Mouse (Mus musculus): ENCODE data around the gene Sub1. TPM values are rescaled to one million over a fixed set of nuclear protein-coding genes. Genes with fewer than 3 reads are reported as not detected.

The Sub1 gene
- total RNA-seq, 2 experiments from 2014 or later, result 85.1 to 87.2 TPM

DNA sequence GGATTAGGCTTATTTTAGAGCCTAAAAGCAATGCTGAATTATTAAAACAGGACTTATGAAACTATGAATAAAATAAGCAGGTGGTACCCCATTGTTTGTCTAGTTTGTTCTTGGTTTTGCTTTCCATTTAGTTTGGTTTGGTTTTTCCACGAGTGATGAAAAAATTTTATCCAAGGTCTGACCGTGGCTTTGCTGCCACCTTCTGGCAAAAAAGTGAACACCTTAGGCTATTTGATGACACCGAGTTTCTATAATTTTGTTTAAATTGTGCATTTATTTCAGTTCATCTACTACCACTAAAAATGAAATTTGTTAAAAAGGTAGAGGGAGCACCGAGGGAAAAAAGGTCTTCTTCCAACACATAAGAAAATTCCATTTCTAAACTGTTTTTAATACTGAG is 30.4 kb downstream of the Sub1 start:
- DNase-seq, result peak; percentile 21 to 83

DNA sequence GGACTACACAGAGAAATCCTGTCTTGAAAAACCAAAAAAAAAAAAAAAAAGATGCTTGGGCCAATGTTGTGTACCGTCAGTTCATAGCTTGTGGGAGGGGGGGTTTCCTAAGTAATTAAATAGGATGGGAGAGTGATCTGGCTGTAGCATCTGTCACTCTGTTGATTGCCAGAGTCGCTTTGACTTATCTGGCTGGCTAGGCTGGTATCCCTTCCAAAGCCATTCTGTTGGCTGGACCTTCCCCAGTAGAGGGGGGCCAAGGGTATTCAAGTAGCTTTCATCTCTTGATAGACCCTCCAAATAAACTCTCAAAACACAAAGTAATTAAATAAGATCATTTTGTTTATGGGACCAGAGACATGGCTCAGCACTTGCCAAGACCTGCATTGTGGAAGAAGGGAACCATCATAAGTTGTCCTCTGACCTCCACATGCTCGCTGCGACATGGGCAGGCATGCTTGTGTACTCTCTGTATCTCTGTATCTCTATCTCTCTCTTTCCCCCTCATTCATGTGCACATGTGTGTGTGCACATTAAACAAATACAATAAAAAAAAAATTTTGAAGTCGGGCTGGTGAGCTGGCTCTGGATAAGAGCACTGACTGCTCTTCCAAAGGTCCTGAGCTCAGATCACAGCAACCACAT is 31.5 kb downstream of the Sub1 start:
- no peak for DNase-seq

DNA sequence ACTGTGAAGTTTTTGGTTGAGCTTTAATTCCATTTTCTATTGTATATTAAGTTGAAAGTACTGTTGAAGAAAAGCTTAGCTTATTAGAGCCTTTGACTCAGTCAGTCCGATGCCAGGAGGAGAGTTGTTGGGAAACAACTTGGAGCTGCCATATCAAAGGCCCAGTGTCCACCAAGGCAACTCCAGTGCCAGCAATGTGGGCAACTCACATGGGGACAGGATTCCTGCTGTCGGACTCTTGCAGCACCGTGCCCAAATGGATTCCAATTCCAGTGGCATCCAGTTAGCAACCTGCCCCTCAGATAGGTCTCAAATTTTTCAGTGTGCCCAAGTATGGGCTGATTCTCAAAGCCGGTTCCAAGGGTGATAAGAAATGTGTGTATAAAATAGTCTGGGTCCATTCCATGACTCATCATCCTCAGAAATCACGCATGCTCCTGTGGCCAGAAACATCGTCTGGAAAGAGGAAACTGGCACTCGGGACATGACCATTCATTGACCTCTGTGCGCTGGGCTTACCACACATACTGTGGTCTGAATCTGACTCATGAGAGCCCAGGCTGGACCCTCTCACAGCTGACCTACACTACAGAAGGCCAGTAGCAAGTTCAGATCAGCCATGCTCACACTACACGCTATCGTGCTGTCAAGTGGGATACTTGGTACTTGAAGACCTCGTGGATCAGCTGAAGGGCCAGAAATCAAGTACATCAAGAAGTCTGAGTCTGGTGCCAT is 32.8 kb downstream of the Sub1 start:
- no peak for DNase-seq

DNA sequence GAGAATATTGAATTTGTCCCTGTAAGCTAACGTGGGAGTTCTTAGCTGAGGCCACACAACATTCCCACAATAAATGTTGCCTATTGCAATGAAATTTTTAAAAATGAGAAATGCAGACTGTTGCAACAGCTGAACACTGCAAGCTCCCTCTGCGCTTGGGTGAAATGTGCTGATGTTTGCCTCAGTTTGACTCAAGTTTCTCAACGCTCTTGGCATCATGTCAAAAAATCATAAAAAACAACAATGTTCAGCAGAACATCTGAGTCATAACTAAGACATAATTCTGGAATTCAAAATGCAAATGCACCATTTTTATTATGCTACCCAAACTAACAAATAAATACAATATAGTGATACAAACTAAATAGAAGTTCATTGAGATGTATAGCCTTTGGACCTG is 37.1 kb downstream of the Sub1 start:
- DNase-seq, result no peak

DNA sequence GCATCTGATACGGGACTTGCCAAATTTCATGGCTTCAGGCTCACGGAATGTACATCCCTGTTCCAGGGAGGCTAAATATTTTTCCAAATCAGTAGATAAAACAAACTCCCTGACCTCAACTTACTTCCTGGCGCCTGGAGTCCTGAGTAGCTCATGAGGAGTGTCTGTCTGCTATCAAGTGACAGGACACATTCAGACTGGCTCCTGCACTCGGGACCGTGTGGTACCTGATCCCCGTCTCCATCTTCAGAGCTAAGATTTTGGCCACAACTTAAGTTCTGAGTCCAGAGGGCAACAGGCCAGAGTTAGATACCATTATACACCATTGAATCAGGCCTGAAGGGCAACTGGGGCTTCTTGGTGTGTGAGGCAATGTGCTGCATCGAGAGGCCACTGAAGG is 40.7 kb downstream of the Sub1 start:
- DNase-seq, result no peak

DNA sequence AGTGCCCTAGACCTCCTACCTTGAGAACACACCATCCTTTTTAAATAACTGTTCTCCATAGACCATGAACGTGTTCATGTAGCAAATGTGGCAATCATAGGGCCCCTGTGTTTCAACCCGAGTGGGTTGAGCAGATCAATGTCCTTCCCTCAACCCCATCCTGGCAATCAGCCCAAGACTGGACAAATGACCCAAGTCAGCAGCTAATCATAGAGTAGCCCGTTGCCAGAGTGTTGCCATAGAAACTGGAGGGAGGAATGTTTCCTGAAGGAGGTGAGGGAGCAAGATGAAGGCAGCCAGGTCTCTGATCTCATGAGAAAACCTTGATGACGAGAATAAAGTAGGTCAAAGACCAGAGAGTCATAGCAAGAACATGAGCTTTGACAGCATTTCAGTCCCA is 42.6 kb downstream of the Sub1 start:
- no peak for DNase-seq

DNA sequence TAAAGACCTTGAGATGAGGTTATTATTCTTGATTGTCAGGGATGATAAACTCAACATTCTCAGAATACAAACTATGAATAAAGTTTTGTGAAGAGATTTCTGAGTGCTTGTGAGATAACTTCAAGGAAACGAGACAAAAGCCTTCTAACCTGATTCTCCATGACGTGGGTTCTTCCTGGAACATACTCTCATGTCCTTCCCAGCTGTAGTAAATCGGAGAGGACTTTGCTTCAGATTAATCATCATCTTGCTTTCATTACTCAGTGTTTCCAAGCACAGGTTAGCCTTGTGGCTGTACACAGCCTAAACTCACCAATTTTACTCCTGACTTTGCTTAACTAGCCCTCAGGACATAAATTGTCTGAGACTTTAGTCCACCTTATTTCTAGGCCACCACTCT is 44.6 kb downstream of the Sub1 start:
- no peak for DNase-seq

DNA sequence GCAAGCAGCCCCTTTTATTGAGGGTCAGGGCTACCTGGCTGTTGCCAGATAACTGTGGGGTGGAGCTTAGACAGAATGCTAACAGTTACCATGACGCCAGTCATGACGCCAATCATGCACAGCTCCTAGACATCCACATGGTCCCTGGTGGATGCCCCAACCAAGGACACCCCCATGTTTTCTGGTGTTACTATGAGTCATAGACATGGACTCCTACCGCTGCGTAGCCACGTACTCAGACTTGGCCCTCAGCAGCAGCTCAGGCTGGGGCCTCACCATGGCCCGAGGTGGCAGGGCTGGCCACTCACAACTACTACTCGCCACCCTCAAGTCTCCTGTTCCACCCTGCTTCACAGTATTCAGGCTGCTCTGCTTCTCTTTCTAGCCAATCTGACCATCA is 45.6 kb downstream of the Sub1 start:
- no peak for DNase-seq

DNA sequence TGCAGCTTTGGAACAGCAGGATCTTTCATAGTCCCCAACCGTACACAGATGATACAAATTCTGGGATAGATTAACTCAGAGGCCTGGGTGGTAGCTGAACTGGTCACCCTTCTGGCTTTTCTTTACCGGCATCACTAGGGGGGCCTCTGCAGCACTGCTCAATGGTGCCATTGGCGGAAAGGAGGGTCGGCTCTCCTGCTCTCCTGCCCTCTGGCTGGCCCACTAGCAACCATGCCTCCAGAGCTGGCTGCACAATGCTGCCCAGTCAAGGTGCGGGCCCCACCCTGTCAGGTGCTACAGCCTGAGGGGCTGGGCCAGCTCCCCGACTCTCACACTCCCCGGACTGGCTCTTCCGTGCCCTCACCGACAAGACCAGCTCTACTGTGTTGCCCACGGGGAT is 46.6 kb downstream of the Sub1 start:
- no peak for DNase-seq

DNA sequence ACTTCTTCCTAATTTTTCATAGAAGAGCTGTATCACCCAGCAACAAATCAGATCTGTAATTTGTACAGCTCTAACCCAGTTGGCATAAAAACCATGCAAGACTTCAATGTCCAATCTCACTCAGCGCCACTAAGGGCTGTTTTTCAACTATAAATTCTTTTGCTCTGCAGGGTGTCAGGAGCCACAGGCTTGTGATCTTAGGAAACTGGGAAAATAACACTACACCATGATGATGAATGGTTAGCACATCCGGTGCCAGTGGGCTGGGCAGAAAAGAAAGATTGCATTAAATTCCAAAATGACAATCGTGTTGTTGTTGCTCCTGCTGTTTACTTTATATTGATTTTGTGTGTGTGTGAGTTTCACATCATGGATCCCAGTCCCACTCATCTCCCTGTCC is 47.3 kb downstream of the Sub1 start:
- no peak for DNase-seq

DNA sequence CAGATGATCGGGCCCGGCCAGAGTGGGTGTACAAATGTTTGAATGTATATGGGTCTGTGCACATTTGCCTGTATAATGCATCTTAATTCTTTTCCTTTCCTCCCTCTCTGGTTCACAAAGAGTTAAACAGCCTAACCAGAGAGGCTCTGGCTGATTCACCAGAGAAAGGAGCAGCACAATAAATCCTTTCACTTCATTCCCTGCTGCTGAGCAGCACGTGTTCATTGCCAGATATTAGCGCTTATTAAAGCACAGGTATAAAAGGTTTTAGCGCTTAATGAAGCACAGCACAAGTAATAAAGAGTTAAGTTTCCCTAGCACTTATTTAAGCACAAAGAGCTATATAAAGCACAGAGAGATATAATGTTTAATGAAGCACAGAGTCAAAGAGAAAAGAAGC is 55.9 kb downstream of the Sub1 start:
- no peak for DNase-seq

Other genes starting within 250 kb of the Sub1 start
- 10 to 100 TPM; 25.9 to 35.1 TPM for gene Npr3, start 89.7 kb downstream of the Sub1 start, total RNA-seq (2021)
- gene Zfr, start 120.8 kb upstream of the Sub1 start, total RNA-seq (2021), result 10 to 100 TPM; 66.4 to 81.2 TPM
- 10 to 100 TPM in 1 of 2 experiments, 1 to 10 TPM in 1; 9.9 to 10.7 TPM for gene Mtmr12, start 208.0 kb upstream of the Sub1 start, total RNA-seq (2021)